Mouse (Mus musculus) lung, adult 2 months (tissue): ENCODE results near the gene Atp1a3.

Experiments used
- CTCF ChIP-seq: fragments of 200-500 bp; IDR thresholded peaks from 2 replicates; pipeline ENCODE4 v1.5.1; 2011; ENCODE audit warnings: mild to moderate bottlenecking, low read length, control low read depth; ENCODE audit not compliant: insufficient read depth
- POLR2A ChIP-seq: fragments of 200-500 bp; IDR thresholded peaks from 2 replicates; pipeline ENCODE4 v1.6.1; 2011; ENCODE audit warnings: low read depth, mild to moderate bottlenecking, control low read depth, low read length, borderline replicate concordance; ENCODE audit errors: extremely low read depth

DNA sequence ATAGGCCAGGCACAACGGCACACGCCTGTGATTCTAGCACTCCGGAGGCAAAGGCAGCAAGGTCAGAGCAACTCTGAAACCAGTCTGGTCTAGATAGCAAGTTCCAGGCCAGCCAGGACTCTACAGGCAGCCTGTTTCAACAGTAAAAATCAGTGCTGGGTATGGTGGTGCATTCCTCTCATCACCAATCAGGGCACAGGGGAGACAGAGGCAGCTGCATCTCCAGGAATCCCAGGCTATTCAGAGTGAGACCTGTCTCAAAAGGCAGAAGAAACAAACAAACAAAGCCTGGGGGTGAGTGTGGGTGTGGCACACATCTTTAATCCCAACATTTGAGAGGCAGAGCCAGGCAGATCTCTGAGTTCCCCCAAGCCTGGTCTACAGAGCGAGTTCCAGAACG is 22.4 kb downstream of the Atp1a3 start:
- no peak for TF ChIP-seq CTCF
- TF ChIP-seq POLR2A: no peak
